ENCODE assay signal across 11 mouse cellular contexts in genomic region chr12:82192641-82193054, GRCm38 (mm10). TPM values are rescaled to one million over a fixed set of nuclear protein-coding genes. Genes with fewer than 3 reads are reported as not detected.
DNase-seq lines count a peak whose midpoint lies in the region; ATAC-seq and TF ChIP-seq lines count a peak whose summit lies in the region.
"Had no signal": no experiment of that assay in that cellular context is flagged by ENCODE, and none has a peak within 500 bp of the region (broad histone marks: within the 10 kb centered on the region; RNA-seq: fewer than 3 reads in every experiment).

No protein-coding gene starts in this region.

- H3ac ChIP-seq in myocyte (ENCODE audit: control insufficient read depth, insufficient read length): no peak overlapping the region

- no peak overlapping the region for H3K4me3 ChIP-seq in liver, embryonic 14.5 days (ENCODE audit: insufficient read depth in 1 of 2, low read depth in 2 of 2, low read length in 2 of 2)
- no peak overlapping the region for H3K4me3 ChIP-seq in kidney, postnatal 0 days (replicated peaks; ENCODE audit: low read depth, low read length)
- no peak overlapping the region for H3K4me3 ChIP-seq in myocyte
- no peak overlapping the region for H3K4me3 ChIP-seq in left cerebral cortex, adult 2 months
- H3K4me3 ChIP-seq: embryonic facial prominence, embryonic 15.5 days had no signal

- no peak for TF ChIP-seq CTCF in liver, embryonic 14.5 days (IDR thresholded peaks at IDR 0.05; ENCODE audit: low read depth)
- TF ChIP-seq CTCF in kidney, postnatal 0 days (IDR thresholded peaks at IDR 0.05; ENCODE audit: low read depth): no peak
- TF ChIP-seq CTCF in left cerebral cortex, adult 2 months (IDR thresholded peaks at IDR 0.05): no peak

- H3K4me2 ChIP-seq in liver, embryonic 14.5 days (ENCODE audit: low read depth): no peak overlapping the region
- H3K4me2 ChIP-seq in kidney, postnatal 0 days (ENCODE audit: low read length): no peak overlapping the region
- no peak overlapping the region for H3K4me2 ChIP-seq in myocyte (ENCODE audit: low read depth)
- H3K4me2 ChIP-seq: embryonic facial prominence, embryonic 15.5 days had no signal

- H3K27me3 ChIP-seq in liver, embryonic 14.5 days (ENCODE audit: control insufficient read depth, insufficient read depth, low read length): no peaks in the 10 kb centered on the region
- H3K27me3 ChIP-seq in kidney, postnatal 0 days (ENCODE audit: insufficient read depth, low read length): no peaks in the 10 kb centered on the region
- H3K27me3 ChIP-seq in myocyte (ENCODE audit: control insufficient read depth, insufficient read depth, insufficient read length): no peaks in the 10 kb centered on the region
- H3K27me3 ChIP-seq: embryonic facial prominence, embryonic 15.5 days had no signal

- peak; percentile 29; the same call in 1 of the 2 replicates for ATAC-seq in liver, embryonic 14.5 days (ENCODE audit: insufficient read depth)
- no peak for ATAC-seq in kidney, postnatal 0 days (replicated peaks; ENCODE audit: low FRiP score, low read depth)
- ATAC-seq: midbrain, embryonic 16.5 days had no signal

- TF ChIP-seq EP300 in liver, embryonic 14.5 days (IDR thresholded peaks at IDR 0.05; ENCODE audit: low read depth): no peak

- H3K9me3 ChIP-seq in liver, embryonic 14.5 days (ENCODE audit: control insufficient read depth, low read length): no peaks in the 10 kb centered on the region
- H3K9me3 ChIP-seq in kidney, postnatal 0 days (replicated peaks; ENCODE audit: low read length): no peaks in the 10 kb centered on the region
- H3K9me3 ChIP-seq: embryonic facial prominence, embryonic 15.5 days had no signal

- intact Hi-C loops in left cerebral cortex, adult 2 months (cut with DNase I): no loop called here

- H3K27ac ChIP-seq in liver, embryonic 14.5 days: no peak overlapping the region
- no peak overlapping the region for H3K27ac ChIP-seq in kidney, postnatal 0 days
- no peak overlapping the region for H3K27ac ChIP-seq in left cerebral cortex, adult 2 months
- H3K27ac ChIP-seq: embryonic facial prominence, embryonic 15.5 days had no signal

- WGBS in liver, embryonic 14.5 days (ENCODE audit: insufficient replicate concordance): 64% methylated on average over 4 of the region's 4 CpGs
- 77% methylated on average over 4 of the region's 4 CpGs for WGBS in kidney, postnatal 0 days

- no peak for TF ChIP-seq POLR2A in myocyte (IDR thresholded peaks at IDR 0.05; ENCODE audit: insufficient read length, low read depth)

- H3K4me1 ChIP-seq in liver, embryonic 14.5 days (replicated peaks; ENCODE audit: control insufficient read depth in 2 of 2, insufficient read depth in 2 of 2, low read length in 1 of 2): peaks cover 14 to 59% of the 10 kb centered on the region in 2 experiments
- H3K4me1 ChIP-seq in kidney, postnatal 0 days (replicated peaks; ENCODE audit: insufficient read depth, low read length): peaks cover 25% of the 10 kb centered on the region

- DNase-seq in heart, adult 11 months: peak; percentile 89
- DNase-seq in heart, postnatal 4 days: no peak
- no peak for DNase-seq in liver, embryonic 14.5 days (ENCODE audit: low read depth in 3 of 3, low spot score in 3 of 3)
- DNase-seq in liver: no peak
- peak; percentile 15 for DNase-seq in kidney, postnatal 0 days (ENCODE audit: low spot score)
- DNase-seq in spleen, adult 12 weeks (ENCODE audit: low spot score): no peak
- no peak for DNase-seq in left cerebral cortex, adult 2 months (ENCODE audit: extremely low spot score in 1 of 2, low spot score in 2 of 2)
- DNase-seq: cerebellum, postnatal 25 days had no signal

- peaks cover 23% of the 10 kb centered on the region for H3K79me2 ChIP-seq in myocyte (ENCODE audit: control insufficient read depth, insufficient read depth)

- no peaks in the 10 kb centered on the region for H3K36me3 ChIP-seq in liver, embryonic 14.5 days (replicated peaks; ENCODE audit: control insufficient read depth, insufficient read depth, low read depth)
- H3K36me3 ChIP-seq in kidney, postnatal 0 days (ENCODE audit: insufficient read depth, low read length): no peaks in the 10 kb centered on the region
- H3K36me3 ChIP-seq in myocyte (ENCODE audit: control insufficient read depth, insufficient read depth): no peaks in the 10 kb centered on the region
- H3K36me3 ChIP-seq: embryonic facial prominence, embryonic 15.5 days had no signal

- H3K9ac ChIP-seq in liver, embryonic 14.5 days (replicated peaks): no peak overlapping the region
- H3K9ac ChIP-seq in kidney, postnatal 0 days (ENCODE audit: low read depth, low read length): no peak overlapping the region
- H3K9ac ChIP-seq: embryonic facial prominence, embryonic 15.5 days had no signal

TF ChIP-seq in myocyte, 11 proteins besides CTCF, POLR2A, EP300 and RAD21:
- TF ChIP-seq REST (IDR thresholded peaks at IDR 0.05; ENCODE audit: insufficient read depth, insufficient read length): no peak
- TF ChIP-seq CEBPB (IDR thresholded peaks at IDR 0.05; ENCODE audit: insufficient read depth, poor library complexity, severe bottlenecking): 0 out of 2 replicates have a peak, but pooled peaks have one; percentile 14

RNA-seq across cellular contexts. Expression of gene Sipa1l1, which starts 23.5 kb away (rescaled TPM):
- 10 to 100 TPM; 28.4 to 29.0 TPM for total RNA-seq in heart, postnatal 4 days (2021)
- 2.2 and 2.7 TPM in 2 replicates for polyA plus RNA-seq in liver, embryonic 14.5 days (2012; rRNA removed)
- 2.6 TPM in 2 replicates for polyA plus RNA-seq in liver, embryonic 14.5 days (2014; fragmentation: Nextera tagmentation; extraction: Ambion mirVana)
- polyA plus RNA-seq in kidney, postnatal 0 days (2015; fragmentation: Nextera tagmentation; extraction: Ambion mirVana): 17.3 and 20.4 TPM in 2 replicates
- 22.5 TPM for polyA plus RNA-seq in myocyte (2012; fragmentation: generic; extraction: Trizol)
- total RNA-seq in left cerebral cortex, adult 2 months (2021): 100 to 1,000 TPM; 311 to 327 TPM

Comparison
In these comparisons a context has a peak if more than half of its experiments do, and no peak if none do; other contexts are left out.
1. DNase-seq: peak in heart, adult 11 months (single experiment) and kidney, postnatal 0 days (single experiment); none in heart, postnatal 4 days (single experiment), liver, embryonic 14.5 days (0 of 3), liver (single experiment), spleen, adult 12 weeks (single experiment) and left cerebral cortex, adult 2 months (0 of 2).